11 mouse cellular contexts compared by ENCODE assay signal in the genomic region with DNA sequence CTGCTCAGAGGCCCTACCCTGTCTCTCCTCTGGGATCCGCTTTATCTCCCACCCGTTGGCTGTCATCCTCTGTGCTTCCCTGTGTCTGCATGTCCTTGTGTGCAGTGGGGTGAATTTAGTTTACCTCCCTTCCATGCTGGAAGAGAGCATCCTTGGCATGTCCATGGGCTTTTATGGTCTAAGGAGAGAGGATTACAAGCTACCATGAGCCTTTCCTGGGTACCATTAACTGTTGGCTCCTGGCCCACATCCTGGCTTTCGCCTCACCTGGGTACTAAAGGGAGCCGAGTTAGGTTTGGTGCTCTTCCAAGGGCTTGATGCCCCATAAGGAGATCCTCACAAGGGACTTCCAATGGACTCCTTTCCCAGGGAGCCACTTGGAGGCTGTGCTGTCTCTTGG. TPM values are rescaled to one million over a fixed set of nuclear protein-coding genes. Genes with fewer than 3 reads are reported as not detected.
DNase-seq lines count a peak whose midpoint lies in the region; ATAC-seq and TF ChIP-seq lines count a peak whose summit lies in the region.
"Had no signal": no experiment of that assay in that cellular context is flagged by ENCODE, and none has a peak within 500 bp of the region (broad histone marks: within the 10 kb centered on the region; RNA-seq: fewer than 3 reads in every experiment).

No protein-coding gene starts in this region.

- H3K36me3 ChIP-seq in heart, postnatal 0 days (replicated peaks; ENCODE audit: control insufficient read depth, insufficient read depth, low read length), result peaks cover 40% of the 10 kb centered on the region
- H3K36me3 ChIP-seq in lung, postnatal 0 days (ENCODE audit: insufficient read depth, low read length), result peaks cover 16% of the 10 kb centered on the region; the same call in 1 of the 2 replicates
- H3K36me3 ChIP-seq in liver, embryonic 12.5 days, result peaks cover 39% of the 10 kb centered on the region

- H3K9me3 ChIP-seq in heart, postnatal 0 days (replicated peaks; ENCODE audit: control insufficient read depth, low read length), result no peaks in the 10 kb centered on the region
- H3K9me3 ChIP-seq in lung, postnatal 0 days (ENCODE audit: low read length), result no peaks in the 10 kb centered on the region
- H3K9me3 ChIP-seq in liver, embryonic 12.5 days (replicated peaks), result no peaks in the 10 kb centered on the region
- H3K9me3 ChIP-seq: limb, embryonic 15.5 days had no signal

- H3K4me2 ChIP-seq in heart, postnatal 0 days (ENCODE audit: low read depth, low read length), result peak overlapping the region; percentile 55
- peak overlapping the region; percentile 40 for H3K4me2 ChIP-seq in lung, postnatal 0 days (replicated peaks; ENCODE audit: low read depth, low read length)
- H3K4me2 ChIP-seq in liver, embryonic 12.5 days, result peak overlapping the region; percentile 33; the same call in 1 of the 2 replicates
- H3K4me2 ChIP-seq: limb, embryonic 15.5 days had no signal

- DNase-seq in heart, postnatal 0 days (ENCODE audit: low spot score), result no peak
- no peak for DNase-seq in heart, adult 9 months (ENCODE audit: low spot score in 2 of 2)
- DNase-seq in lung, postnatal 0 days (ENCODE audit: low spot score), result no peak
- no peak for DNase-seq in lung, postnatal 4 days
- DNase-seq in cerebellum, postnatal 36 days, result peak; percentile 74
- no peak for DNase-seq in layer of hippocampus, postnatal 14 days (ENCODE audit: low spot score in 2 of 2)
- no peak for DNase-seq in layer of hippocampus, postnatal 36 days

- TF ChIP-seq EP300 in heart, postnatal 0 days (IDR thresholded peaks at IDR 0.05; ENCODE audit: low read depth), result no peak
- no peak for TF ChIP-seq EP300 in lung, postnatal 0 days (IDR thresholded peaks at IDR 0.05)

- H3K4me3 ChIP-seq in heart, postnatal 0 days (ENCODE audit: low read depth, low read length), result peak overlapping the region; percentile 39
- peak overlapping the region; percentile 37 for H3K4me3 ChIP-seq in lung, postnatal 0 days (ENCODE audit: low read depth, low read length)
- peak overlapping the region; percentile 27 for H3K4me3 ChIP-seq in liver, embryonic 12.5 days
- H3K4me3 ChIP-seq: limb, embryonic 15.5 days had no signal

- peaks cover 39% of the 10 kb centered on the region for H3K4me1 ChIP-seq in heart, postnatal 0 days (ENCODE audit: control insufficient read depth, insufficient read depth)
- peaks cover 4% of the 10 kb centered on the region; the same call in 1 of the 2 replicates for H3K4me1 ChIP-seq in lung, postnatal 0 days (ENCODE audit: insufficient read depth, low read depth, low read length)
- peaks cover 57% of the 10 kb centered on the region for H3K4me1 ChIP-seq in liver, embryonic 12.5 days

- ATAC-seq in heart, postnatal 0 days (ENCODE audit: insufficient read depth, low read depth), result no peak
- ATAC-seq in lung, postnatal 0 days, result no peak
- ATAC-seq in liver, embryonic 12.5 days, result no peak

- TF ChIP-seq CTCF in heart, postnatal 0 days (IDR thresholded peaks at IDR 0.05; ENCODE audit: low read depth), result no peak
- no peak for TF ChIP-seq CTCF in lung, postnatal 0 days (IDR thresholded peaks at IDR 0.05)

- no peak overlapping the region for H3K27ac ChIP-seq in heart, postnatal 0 days (ENCODE audit: low read depth)
- no peak overlapping the region for H3K27ac ChIP-seq in lung, postnatal 0 days (ENCODE audit: low read length)
- no peak overlapping the region for H3K27ac ChIP-seq in liver, embryonic 12.5 days

- 69% methylated on average over 4 of the region's 4 CpGs for WGBS in heart, postnatal 0 days
- 74% methylated on average over 4 of the region's 4 CpGs for WGBS in lung, postnatal 0 days
- WGBS in liver, embryonic 12.5 days (ENCODE audit: insufficient replicate concordance), result 67% methylated on average over 4 of the region's 4 CpGs

- H3K9ac ChIP-seq in heart, postnatal 0 days (replicated peaks; ENCODE audit: low read depth, low read length), result no peak overlapping the region
- no peak overlapping the region for H3K9ac ChIP-seq in lung, postnatal 0 days (replicated peaks; ENCODE audit: low read depth)
- H3K9ac ChIP-seq in liver, embryonic 12.5 days, result no peak overlapping the region
- H3K9ac ChIP-seq: limb, embryonic 15.5 days had no signal

- H3K27me3 ChIP-seq in heart, postnatal 0 days (ENCODE audit: control insufficient read depth, insufficient read depth, low read length), result no peaks in the 10 kb centered on the region
- no peaks in the 10 kb centered on the region for H3K27me3 ChIP-seq in lung, postnatal 0 days (replicated peaks; ENCODE audit: insufficient read depth, low read length)
- no peaks in the 10 kb centered on the region for H3K27me3 ChIP-seq in liver, embryonic 12.5 days (replicated peaks)
- H3K27me3 ChIP-seq: limb, embryonic 15.5 days had no signal

RNA-seq across cellular contexts. Expression of gene Arhgef7, which starts 53.1 kb away (rescaled TPM):
- total RNA-seq in heart, postnatal 0 days (2014; rRNA removed; ENCODE audit: low replicate concordance), result 77.1 TPM in 2 replicates
- polyA plus RNA-seq in heart, postnatal 0 days (2015; fragmentation: Nextera tagmentation; extraction: Ambion mirVana), result 43.7 and 49.2 TPM in 2 replicates
- 31.6 and 33.2 TPM in 2 replicates for polyA plus RNA-seq in lung, postnatal 0 days (2015; fragmentation: Nextera tagmentation; extraction: Ambion mirVana)
- polyA plus RNA-seq in liver, embryonic 12.5 days (2016; fragmentation: Nextera tagmentation; extraction: Ambion mirVana), result 19.1 and 19.5 TPM in 2 replicates
- total RNA-seq in layer of hippocampus, postnatal 14 days (2021), result 100 to 1,000 TPM; 153 to 157 TPM
- 100 to 1,000 TPM; 122 to 126 TPM for total RNA-seq in layer of hippocampus, postnatal 36 days (2021)

RNA-seq across cellular contexts. Expression of gene Tex29, which starts 59.6 kb away (rescaled TPM):
- total RNA-seq in heart, postnatal 0 days (2014; rRNA removed; ENCODE audit: low replicate concordance), result not detected in 2 replicates
- polyA plus RNA-seq in heart, postnatal 0 days (2015; fragmentation: Nextera tagmentation; extraction: Ambion mirVana), result 0.99 and 1.3 TPM in 2 replicates
- polyA plus RNA-seq in lung, postnatal 0 days (2015; fragmentation: Nextera tagmentation; extraction: Ambion mirVana), result 0.20 TPM in 1 of 2 replicates, not detected in the other
- polyA plus RNA-seq in liver, embryonic 12.5 days (2016; fragmentation: Nextera tagmentation; extraction: Ambion mirVana), result not detected in 2 replicates
- under 1 TPM in 1 of 2 experiments, not detected in 1; 0.86 TPM for total RNA-seq in layer of hippocampus, postnatal 14 days (2021)
- 1 to 10 TPM in 1 of 2 experiments, under 1 TPM in 1; 0.48 to 1.6 TPM for total RNA-seq in layer of hippocampus, postnatal 36 days (2021)
- total RNA-seq: ES-E14; monocyte, adult 5-6 weeks had no signal
- polyA plus RNA-seq: limb, embryonic 15.5 days had no signal

Comparison
In these comparisons a context has a peak if more than half of its experiments do, and no peak if none do; other contexts are left out.
1. DNase-seq: peak in cerebellum, postnatal 36 days (2 of 2); none in heart, postnatal 0 days (single experiment), heart, adult 9 months (0 of 2), lung, postnatal 0 days (single experiment), lung, postnatal 4 days (0 of 2), layer of hippocampus, postnatal 14 days (0 of 2) and layer of hippocampus, postnatal 36 days (0 of 2).
2. Peak in every context shown above with its lines, with median percentiles within 50 percentile points of each other: H3K4me2 ChIP-seq and H3K4me3 ChIP-seq.